Mouse (Mus musculus) v-Abl transformed pro-B cells (cell line): ENCODE data around the gene Rem2.

ENCODE experiments used
- in situ Hi-C, 2 experiments: fragments of 400-800 bp; cut with MboI; formaldehyde crosslinking; loops; one replicate each; pipeline ENCODE4 v1.15.1; 2025; ENCODE audit not compliant: unreplicated experiment in 2 of 2

The Rem2 gene

DNA sequence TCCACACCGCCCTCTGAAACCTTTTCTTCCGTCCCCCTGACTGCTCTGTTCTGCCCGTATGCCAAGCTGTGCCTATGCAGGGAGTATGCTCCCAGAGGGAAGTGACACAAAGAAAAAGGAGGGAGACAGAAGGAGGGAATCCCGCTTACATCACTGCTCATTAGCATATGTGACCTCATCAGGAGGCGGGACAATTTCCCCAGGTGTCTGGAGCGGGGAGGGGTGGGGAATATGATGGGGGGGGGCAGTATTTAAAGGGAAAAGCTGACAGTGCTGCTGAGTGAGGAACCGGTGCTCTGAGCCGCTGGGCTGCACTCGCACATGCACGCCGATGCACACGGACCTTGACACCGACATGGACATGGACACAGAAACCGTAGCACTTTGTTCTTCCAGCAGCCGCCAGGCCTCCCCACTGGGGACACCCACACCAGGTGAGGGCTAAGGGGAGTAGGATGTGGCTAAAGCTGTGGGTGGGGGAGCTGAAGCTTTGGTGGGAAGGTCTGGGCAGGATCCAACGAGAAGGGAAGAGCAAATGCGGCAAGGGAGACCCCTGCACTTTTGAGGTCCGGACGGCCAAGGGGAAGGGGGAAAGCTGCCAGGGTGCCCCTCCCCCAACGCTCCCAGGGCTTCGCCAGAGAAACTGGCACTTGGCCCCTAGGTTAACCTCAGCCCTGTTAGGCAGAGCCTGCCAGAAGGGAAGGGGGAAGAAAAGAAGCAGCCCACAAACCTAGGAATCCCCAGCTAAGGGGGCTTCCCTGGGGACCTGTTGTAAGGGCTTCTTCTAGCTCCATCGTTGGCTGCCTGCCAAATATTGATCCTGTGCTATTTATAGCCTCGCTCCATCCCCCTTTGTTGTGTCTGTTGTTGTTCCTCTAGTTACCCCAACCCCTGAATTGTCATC, at the start of gene Rem2:
TSS of gene Rem2 (plus strand) at position 160 of the 904 bp plus-strand sequence.
- in situ Hi-C loops: no loop called here

- in situ Hi-C loops: loop anchor here (10.0 to 25.0 kb wide), 3 partner anchors 218 to 365 kb away; partner anchors contain the start of genes Cdh24 (in 1 of the 2) and Gm17606 (in 1 of the 2)
These were observed 49.1 kb upstream of the Rem2 start, which contains the start of gene Mrpl52 for GRCm38 (mm10) chr14:54426689-54427398. TSS of gene Mrpl52 (plus strand) at chr14:54426909.

DNA sequence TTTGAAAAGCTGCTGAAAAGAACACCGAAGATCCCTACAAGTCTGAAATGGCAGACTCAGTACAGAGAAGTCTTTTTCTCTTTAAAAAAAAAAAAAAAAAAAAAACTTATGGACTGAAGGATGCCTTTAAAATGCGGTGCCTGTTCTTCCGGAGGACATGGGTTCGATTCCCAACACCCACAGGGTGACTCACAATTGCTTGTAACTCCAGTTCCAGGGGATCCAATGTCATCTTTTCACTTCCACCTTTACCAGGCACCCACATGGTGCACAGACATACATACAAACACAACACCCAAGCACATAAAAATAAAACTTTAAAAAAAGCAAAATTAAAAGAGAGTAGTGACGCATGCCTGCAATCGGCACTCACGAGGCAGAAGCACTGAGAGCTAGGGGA, 48.2 kb upstream of the Rem2 start:
- in situ Hi-C loops: loop anchor here (10.0 to 25.0 kb wide), 3 partner anchors 217 to 365 kb away; partner anchors contain the start of genes Cdh24 (in 1 of the 2) and Gm17606 (in 1 of the 2)

- in situ Hi-C loops: loop anchor here (10.0 to 25.0 kb wide), 3 partner anchors 216 to 366 kb away; partner anchors contain the start of genes Cdh24 (in 1 of the 2) and Gm17606 (in 1 of the 2)
These were observed 47.5 kb upstream of the Rem2 start for GRCm38 (mm10) chr14:54428421-54428820.

DNA sequence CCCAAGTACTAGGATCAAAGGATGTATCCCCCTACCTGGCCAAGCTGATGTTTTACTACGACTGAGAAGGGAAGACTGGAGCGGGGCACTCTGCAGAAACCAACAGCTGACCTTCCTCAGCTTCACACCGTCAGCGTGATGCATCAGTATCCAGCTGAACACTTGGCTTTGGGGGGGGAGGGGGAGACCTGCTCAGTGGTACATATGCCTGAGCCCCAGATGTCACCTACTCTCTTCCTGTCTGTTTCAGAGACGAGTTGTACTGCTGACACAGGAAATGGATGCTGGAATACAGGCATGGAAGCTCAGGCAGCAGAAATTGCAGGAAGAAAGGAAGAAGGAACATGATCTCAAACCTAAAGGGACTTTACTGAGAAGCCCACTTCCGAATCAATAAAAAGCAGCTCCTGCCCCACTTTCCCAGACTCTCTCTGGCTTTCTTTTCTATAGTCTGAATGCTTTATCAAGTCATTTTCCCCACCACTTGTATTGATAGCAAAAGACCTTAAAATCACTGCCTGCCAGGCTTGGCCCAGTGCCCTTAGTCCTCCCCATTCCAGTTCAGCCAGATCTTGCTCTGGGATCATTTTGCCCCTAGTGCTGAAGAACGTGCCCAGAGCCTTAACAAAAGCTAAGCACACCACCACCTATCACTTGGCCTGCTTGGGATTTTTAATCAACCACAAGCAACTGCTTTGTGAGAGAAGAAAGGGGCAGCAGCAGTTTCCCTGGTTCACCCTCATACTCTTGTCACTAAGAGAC, 46.4 kb upstream of the Rem2 start:
- in situ Hi-C loops: loop anchor here (10.0 to 25.0 kb wide), 3 partner anchors 215 to 367 kb away; partner anchors contain the start of genes Cdh24 (in 1 of the 2) and Gm17606 (in 1 of the 2)

DNA sequence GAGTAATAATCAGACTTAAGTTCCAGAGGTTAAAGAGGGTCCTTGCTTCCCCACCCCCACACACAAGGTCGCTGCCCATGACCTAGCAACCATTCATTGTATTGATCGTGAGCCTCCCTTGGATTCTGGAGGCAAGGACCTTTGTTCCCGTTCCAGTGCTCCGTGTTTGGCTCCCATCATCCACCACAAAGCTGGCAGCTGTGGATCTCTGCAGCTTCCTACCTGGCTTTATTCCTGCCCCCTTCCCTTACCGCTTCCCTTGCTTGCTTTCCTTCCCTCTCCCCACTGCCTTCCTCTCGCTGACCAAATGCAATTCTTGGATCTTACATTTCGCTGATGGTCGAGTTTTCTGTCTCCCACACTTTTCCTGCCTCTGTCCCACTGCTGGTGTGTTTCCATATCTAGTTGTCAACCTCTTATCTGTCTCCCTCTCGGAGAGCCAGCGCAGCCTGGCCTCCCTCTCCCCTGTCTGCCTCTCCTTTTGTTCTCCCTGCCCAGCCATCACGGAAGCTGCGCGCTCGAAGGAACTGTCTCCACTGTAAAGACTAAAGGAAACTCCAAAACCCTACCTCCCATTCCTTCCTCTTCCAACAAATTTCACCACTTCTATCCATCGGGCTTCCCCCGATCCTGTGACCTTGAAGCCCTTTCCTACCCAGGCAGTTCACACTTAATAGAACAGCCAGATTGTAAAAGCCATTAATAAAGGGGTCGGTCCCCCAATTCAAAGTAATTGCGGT, 45.3 kb upstream of the Rem2 start:
- in situ Hi-C loops: loop anchor here in 1 of 2 experiments (25.0 kb wide), 1 partner anchor 368 kb away; no protein-coding TSS in a partner anchor

GRCm38 (mm10) chr14:54431334-54432077, 44.4 kb upstream of the Rem2 start, which contains the start of gene Mmp14:
TSS of gene Mmp14 (plus strand) at chr14:54431612.
- in situ Hi-C loops: loop anchor here in 1 of 2 experiments (25.0 kb wide), 1 partner anchor 369 kb away; no protein-coding TSS in a partner anchor

DNA sequence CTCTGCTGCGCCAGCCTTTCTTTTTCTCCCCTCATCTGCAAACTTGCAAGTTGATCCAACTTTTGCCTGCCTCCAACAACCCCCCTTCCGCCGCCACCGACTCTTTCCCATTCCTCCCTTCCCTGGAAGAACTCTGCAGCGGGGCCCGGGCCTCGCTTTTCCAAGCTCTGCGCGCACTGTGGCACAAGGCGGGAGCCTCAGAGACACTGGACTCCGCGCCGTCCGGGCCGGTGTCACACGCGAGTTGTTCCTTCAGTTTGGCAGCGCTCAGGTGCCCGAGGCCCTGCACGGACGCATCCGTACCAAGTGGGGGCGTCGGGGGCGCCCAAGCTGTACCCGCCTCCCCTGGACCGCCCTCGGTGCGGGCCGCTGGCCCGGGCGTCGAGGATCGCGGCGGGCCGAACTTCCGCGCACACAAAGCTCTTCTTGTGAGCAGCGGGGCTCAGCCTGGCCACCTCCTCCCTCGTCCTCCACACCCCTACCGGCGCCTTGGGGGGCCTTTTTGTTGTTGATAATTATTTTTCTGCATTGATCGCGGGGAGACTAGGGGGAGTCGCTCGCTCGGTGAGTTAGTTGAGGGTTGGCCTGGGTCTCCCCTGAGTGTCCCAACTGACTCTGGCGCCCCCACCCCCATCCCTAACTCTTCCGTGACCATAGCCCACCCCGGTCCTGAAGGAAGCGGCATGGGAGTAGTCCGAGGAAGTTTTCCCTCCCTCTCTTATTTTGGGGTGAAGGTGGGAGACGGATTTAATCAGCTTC, 43.6 kb upstream of the Rem2 start:
- in situ Hi-C loops: loop anchor here in 1 of 2 experiments (25.0 kb wide), 1 partner anchor 370 kb away; no protein-coding TSS in a partner anchor

DNA sequence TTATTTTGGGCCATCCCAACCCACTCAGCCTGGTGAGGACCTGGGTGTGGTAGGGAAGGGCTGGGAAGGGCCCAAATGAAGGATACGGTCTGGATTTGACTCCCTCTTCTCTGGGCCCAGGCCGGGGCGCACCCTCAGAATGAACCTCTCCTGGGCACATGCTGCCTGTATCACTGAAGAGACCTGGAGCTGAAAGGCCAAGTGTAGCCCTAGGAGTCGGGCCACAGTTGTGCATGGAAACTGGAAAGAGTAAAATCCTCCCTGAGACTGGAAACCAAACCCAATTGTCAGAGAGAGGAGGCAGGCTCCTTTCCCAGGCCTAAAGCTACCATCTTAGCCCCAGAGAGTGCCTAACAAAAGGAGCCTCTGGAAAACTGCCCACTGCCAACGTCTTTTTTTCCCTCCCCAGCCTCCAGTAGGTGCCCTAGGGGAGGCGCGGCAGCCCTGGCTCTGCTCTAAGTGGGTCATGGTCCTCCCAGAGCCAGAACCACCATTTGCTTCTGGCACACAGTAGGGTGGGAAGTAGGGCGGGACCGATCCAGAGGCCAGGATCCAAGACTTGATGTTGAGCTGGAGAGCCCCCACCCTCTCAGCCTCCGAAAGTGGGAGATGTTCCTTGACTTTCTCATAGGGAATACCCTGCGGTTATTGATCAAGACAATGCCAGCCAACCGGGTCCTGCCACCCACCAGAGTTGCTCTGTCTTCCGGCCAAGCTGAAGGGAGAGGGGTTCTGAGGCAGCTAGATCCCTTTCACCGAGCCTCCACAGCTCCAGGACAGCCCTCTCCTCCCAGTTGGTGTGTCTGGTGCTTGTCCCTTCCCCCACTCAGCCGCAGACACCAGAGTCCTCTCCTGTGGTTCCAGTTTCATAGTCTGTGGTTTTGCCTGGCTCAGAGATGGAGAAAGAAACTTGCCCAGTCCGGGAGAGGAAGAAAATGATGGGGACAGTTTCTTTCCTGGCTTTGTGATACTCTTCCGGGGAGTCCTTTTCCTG, 42.8 kb upstream of the Rem2 start:
- in situ Hi-C loops: loop anchor here in 1 of 2 experiments (25.0 kb wide), 1 partner anchor 371 kb away; no protein-coding TSS in a partner anchor

GRCm38 (mm10) chr14:54433941-54434531, 41.9 kb upstream of the Rem2 start:
- in situ Hi-C loops: loop anchor here in 1 of 2 experiments (25.0 kb wide), 1 partner anchor 372 kb away; no protein-coding TSS in a partner anchor

- in situ Hi-C loops: loop anchor here in 1 of 2 experiments (25.0 kb wide), 1 partner anchor 373 kb away; no protein-coding TSS in a partner anchor
These were observed 40.5 kb upstream of the Rem2 start for GRCm38 (mm10) chr14:54435194-54435918.

- in situ Hi-C loops: loop anchor here in 1 of 2 experiments (25.0 kb wide), 1 partner anchor 377 kb away; no protein-coding TSS in a partner anchor
These were observed 36.7 kb upstream of the Rem2 start for GRCm38 (mm10) chr14:54439155-54439554.

DNA sequence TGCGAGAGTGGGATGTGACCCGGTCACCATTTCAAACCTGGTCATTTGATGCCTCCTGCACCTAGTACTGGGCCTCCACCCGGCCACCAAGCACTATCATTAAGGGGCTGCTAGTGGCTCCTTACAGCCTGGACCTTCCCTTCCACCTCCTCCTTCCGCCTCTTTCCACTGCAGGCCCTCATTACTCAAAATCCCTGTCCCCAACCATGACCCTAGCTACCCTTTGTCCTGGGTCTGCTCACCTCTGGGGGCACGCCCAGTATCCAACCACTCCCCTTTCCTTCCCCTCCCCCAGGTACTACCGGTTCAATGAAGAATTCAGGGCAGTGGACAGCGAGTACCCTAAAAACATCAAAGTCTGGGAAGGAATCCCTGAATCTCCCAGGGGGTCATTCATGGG, 36.3 kb upstream of the Rem2 start:
- in situ Hi-C loops: loop anchor here in 1 of 2 experiments (25.0 kb wide), 1 partner anchor 377 kb away; no protein-coding TSS in a partner anchor

GRCm38 (mm10) chr14:54440538-54440937, 35.4 kb upstream of the Rem2 start:
- in situ Hi-C loops: loop anchor here in 1 of 2 experiments (25.0 kb wide), 1 partner anchor 378 kb away; no protein-coding TSS in a partner anchor

- in situ Hi-C loops: loop anchor here in 1 of 2 experiments (25.0 kb wide), 1 partner anchor 379 kb away; no protein-coding TSS in a partner anchor
These were observed 34.5 kb upstream of the Rem2 start for GRCm38 (mm10) chr14:54441365-54441764.
